1 mouse cellular context compared by ENCODE assay signal in the genomic region with DNA sequence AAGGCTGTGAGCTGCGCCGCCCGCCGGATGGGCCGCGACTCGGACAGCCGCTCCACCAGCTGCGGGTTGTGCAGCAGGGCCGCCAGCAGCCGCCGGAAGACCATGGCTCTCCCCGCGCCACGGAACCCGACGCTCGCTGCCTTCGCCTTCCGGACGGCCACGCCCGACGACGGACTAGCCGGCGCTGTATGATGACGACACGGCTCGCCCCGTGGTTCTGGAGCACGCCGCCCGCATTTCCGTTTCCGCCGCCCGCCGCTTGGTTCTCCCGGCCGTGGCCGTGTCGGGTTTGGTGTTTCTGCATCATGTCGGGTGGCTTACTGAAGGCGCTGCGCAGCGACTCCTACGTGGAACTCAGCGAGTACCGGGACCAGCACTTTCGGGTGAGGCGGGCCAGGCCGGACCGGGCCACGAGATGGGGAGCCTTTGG.
TF ChIP-seq lines count a peak whose summit lies in the region.

Gene 0610012G03Rik, minus strand, starts transcription at position 150 of the 430 bp plus-strand sequence.
Gene Ncbp2, plus strand, starts transcription at position 169 of the 430 bp plus-strand sequence.

TF ChIP-seq in MEL, 35 proteins besides CTCF, POLR2A, EP300 and RAD21 (continued from another document):
- TF ChIP-seq MEF2A (IDR thresholded peaks at IDR 0.05; ENCODE audit: extremely low read depth, insufficient replicate concordance, low read depth, low read length, poor library complexity, severe bottlenecking) (0 out of 2 replicates have a peak, but pooled peaks have one; percentile 71), E2F4 (IDR thresholded peaks at IDR 0.05; ENCODE audit: borderline replicate concordance, low read depth, low read length) (no peak), ETS1 (IDR thresholded peaks at IDR 0.05; ENCODE audit: low read depth, low read length) (peak; percentile 75), POLR2AphosphoS2 (IDR thresholded peaks at IDR 0.05; ENCODE audit: low read length) (peak; percentile 95), GATA1 (IDR thresholded peaks at IDR 0.05; ENCODE audit: low read depth, low read length) (no peak), TBP (IDR thresholded peaks at IDR 0.05; ENCODE audit: low read depth, low read length) (peak; percentile 64; the same call in 1 of the 2 replicates), UBTF (IDR thresholded peaks at IDR 0.05; ENCODE audit: borderline replicate concordance, insufficient read depth, low read depth, low read length) (no peak), MAZ (IDR thresholded peaks at IDR 0.05; ENCODE audit: low read depth, low read length) (peak; percentile 85)
